Mouse (Mus musculus): ENCODE measurements at regions not wholly inside any gene's neighbourhood (a gene's known extent, or its start where the extent isn't known, plus 50 kb on each side); places are given as distances from the start of the nearest gene placed in this dataset.
"Not testable (repeated sequence)": the region's sequence is repeated elsewhere in the genome, so short reads cannot be mapped to it uniquely, and the experiment has no call there.

DNA sequence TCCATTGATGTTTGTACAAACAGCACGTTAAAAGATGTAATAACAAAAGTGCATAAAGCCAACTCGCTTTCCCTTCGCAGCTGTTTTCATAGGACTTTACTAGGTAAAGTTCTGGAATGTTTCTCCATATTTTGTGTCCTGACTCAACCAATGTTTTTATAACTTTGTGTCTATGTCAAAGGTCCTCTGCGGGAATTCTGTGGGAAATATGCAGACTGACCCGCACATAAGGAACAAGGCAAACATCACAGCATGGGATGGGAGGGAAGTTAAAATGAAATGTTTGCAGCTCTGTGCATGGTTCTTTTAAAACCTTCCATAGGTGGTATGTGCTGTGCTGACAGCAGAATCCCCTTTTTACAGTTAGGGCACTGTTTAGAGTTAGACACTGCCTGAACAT is 622.1 kb upstream of the Epha7 start:
- Histone ChIP-seq H3K4me3 (ENCODE audit: control insufficient read depth, insufficient read depth, low read length) (no peak overlapping the region), H3K4me1 (replicated peaks; ENCODE audit: control insufficient read depth, insufficient read depth, low read length) (no peaks in the 10 kb centered on the region), H3K27ac (ENCODE audit: control insufficient read depth, insufficient read depth, low read length) (no peak overlapping the region), H3K36me3 (ENCODE audit: control insufficient read depth, insufficient read depth, low read length) (no peaks in the 10 kb centered on the region), H3K27me3 (ENCODE audit: control insufficient read depth, insufficient read depth, low read length) (no peaks in the 10 kb centered on the region)
- WGBS = 95% methylated on average over 5 of the region's 5 CpGs
- DNase-seq = no peak
- TF ChIP-seq CTCF (IDR thresholded peaks at IDR 0.05; ENCODE audit: borderline replicate concordance, control insufficient read depth, extremely low read depth, insufficient read depth, low read length, poor library complexity) (no peak), POLR2A (IDR thresholded peaks at IDR 0.05; ENCODE audit: control insufficient read depth, extremely low read depth, insufficient read depth, low read length, poor library complexity) (no peak)

DNA sequence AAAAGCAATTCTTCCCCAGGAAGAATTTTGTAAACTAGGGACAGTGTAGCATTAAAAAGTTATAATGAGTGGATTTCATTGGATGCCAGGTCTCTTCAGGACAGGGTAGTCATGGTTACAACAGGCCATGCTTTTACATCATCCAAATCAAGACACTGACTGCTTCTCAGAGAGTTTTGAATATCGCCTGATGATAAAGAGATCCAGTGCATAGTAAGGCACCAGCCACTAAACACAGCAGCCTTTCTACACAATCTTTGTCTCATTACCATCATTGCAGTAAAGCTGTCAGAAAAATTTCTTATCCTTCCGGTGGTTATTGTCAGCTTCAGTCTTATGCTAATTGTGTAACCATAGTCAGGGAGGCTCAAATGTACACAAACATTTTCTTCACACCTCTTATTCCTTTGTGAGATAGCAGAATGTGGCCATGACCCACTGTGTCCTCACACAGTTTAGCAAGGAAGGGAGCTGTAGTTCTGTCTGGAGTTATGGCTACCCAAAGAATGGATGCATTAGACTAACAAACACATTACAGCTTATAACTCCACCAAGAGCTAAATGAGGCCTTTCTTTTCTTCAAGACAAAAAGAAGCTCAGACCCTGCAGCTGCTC is 585.2 kb upstream of the Epha7 start:
- no peaks in the 10 kb centered on the region for H3K4me1 ChIP-seq (replicated peaks; ENCODE audit: control insufficient read depth, insufficient read depth, low read length)
- H3K27ac ChIP-seq (ENCODE audit: control insufficient read depth, insufficient read depth, low read length) = no peak overlapping the region
- no peaks in the 10 kb centered on the region for H3K27me3 ChIP-seq (ENCODE audit: control insufficient read depth, insufficient read depth, low read length)
- no peak overlapping the region for H3K4me3 ChIP-seq (ENCODE audit: control insufficient read depth, insufficient read depth, low read length)
- TF ChIP-seq POLR2A (IDR thresholded peaks at IDR 0.05; ENCODE audit: control insufficient read depth, extremely low read depth, insufficient read depth, low read length, poor library complexity) (no peak), CTCF (IDR thresholded peaks at IDR 0.05; ENCODE audit: borderline replicate concordance, control insufficient read depth, extremely low read depth, insufficient read depth, low read length, poor library complexity) (no peak)
- DNase-seq = no peak
- no peaks in the 10 kb centered on the region for H3K36me3 ChIP-seq (ENCODE audit: control insufficient read depth, insufficient read depth, low read length)
- WGBS = 91% methylated on average over 2 of the region's 2 CpGs

DNA sequence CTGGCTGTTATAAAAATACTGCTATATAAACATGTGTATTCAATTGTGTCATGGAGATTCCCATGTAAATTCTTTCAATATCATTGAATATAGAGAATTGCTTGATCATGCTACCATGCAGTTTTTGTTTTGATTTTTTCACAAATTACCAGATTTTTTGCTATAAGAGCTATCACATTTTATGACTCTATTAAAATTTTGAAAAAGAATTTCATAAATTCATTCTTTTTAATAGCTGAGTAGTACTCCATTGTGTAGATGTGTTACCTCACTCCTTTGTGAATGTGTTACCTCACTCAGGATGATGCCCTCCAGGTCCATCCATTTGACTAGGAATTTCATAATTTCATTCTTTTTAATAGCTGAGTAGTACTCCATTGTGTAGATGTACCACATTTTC is 577.4 kb upstream of the Epha7 start:
- not testable (repeated sequence) for H3K4me1 ChIP-seq (replicated peaks; ENCODE audit: control insufficient read depth, insufficient read depth, low read length); H3K4me3 ChIP-seq (ENCODE audit: control insufficient read depth, insufficient read depth, low read length); H3K27me3 ChIP-seq (ENCODE audit: control insufficient read depth, insufficient read depth, low read length); H3K27ac ChIP-seq (ENCODE audit: control insufficient read depth, insufficient read depth, low read length); H3K36me3 ChIP-seq (ENCODE audit: control insufficient read depth, insufficient read depth, low read length); DNase-seq

DNA sequence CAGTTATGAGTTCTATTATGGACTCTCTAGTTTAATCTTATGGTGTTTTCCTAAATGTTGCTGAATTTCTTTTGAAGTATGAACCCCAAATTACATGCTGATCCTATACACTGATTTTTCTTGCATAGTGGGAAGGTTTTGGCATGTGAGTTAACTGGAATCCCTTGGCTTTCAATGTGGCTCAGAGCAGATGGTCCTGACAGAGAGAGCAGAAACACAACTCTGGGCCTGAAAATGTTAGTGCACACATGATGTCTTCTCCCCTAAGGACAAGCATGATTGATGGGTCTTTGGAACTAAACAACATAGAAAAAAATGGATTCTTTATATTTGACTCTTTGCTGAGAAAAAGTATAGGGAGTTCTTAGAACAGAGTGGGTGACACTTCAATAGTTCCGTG is 570.7 kb upstream of the Epha7 start:
- Histone ChIP-seq H3K4me3 (ENCODE audit: control insufficient read depth, insufficient read depth, low read length) (no peak overlapping the region), H3K27ac (ENCODE audit: control insufficient read depth, insufficient read depth, low read length) (no peak overlapping the region), H3K36me3 (ENCODE audit: control insufficient read depth, insufficient read depth, low read length) (no peaks in the 10 kb centered on the region), H3K27me3 (ENCODE audit: control insufficient read depth, insufficient read depth, low read length) (no peaks in the 10 kb centered on the region), H3K4me1 (replicated peaks; ENCODE audit: control insufficient read depth, insufficient read depth, low read length) (no peaks in the 10 kb centered on the region)
- no peak for TF ChIP-seq POLR2A (IDR thresholded peaks at IDR 0.05; ENCODE audit: control insufficient read depth, extremely low read depth, insufficient read depth, low read length, poor library complexity)
- no peak for TF ChIP-seq CTCF (IDR thresholded peaks at IDR 0.05; ENCODE audit: borderline replicate concordance, control insufficient read depth, extremely low read depth, insufficient read depth, low read length, poor library complexity)
- WGBS = 96% methylated on average over 1 of the region's 1 CpGs
- no peak for DNase-seq

Data from thymus, adult 2 months (tissue).